Mouse (Mus musculus) CH12.LX (cell line): Measurements from ENCODE around the gene Serpinf2. TPM values are rescaled to one million over a fixed set of nuclear protein-coding genes. Genes with fewer than 3 reads are reported as not detected.

Experiments used
- DNase-seq: peaks from one replicate; pipeline ENCODE4 v3.0.0-alpha.2; 2013; ENCODE audit errors: extremely low read depth
- H3K27ac ChIP-seq: 2 replicates; pipeline ENCODE4 v1.5.1; 2012; ENCODE audit warnings: low read depth, mild to moderate bottlenecking, control low read depth, moderate library complexity; ENCODE audit not compliant: insufficient read depth
- H3K27me3 ChIP-seq: replicated peaks from 2 replicates; pipeline ENCODE3; 2012; ENCODE audit warnings: inconsistent platforms
- H3K36me3 ChIP-seq, 2 experiments: replicated peaks in 1 of 2; 2 replicates each; pipeline versions ENCODE3 to v1.6.1; 2012; ENCODE audit warnings: inconsistent platforms in 1 of 2, low read length in 1 of 2, mild to moderate bottlenecking in 1 of 2, mixed read lengths in 1 of 2, moderate library complexity in 1 of 2; ENCODE audit not compliant: control insufficient read depth in 1 of 2, insufficient read depth in 1 of 2
- H3K4me1 ChIP-seq, 2 experiments: 2 replicates each; pipeline ENCODE4 v1.6.1; 2012; ENCODE audit warnings: inconsistent platforms in 1 of 2, moderate library complexity in 1 of 2; ENCODE audit not compliant: insufficient read depth in 2 of 2, control insufficient read depth in 1 of 2
- H3K4me2 ChIP-seq: 2 replicates; pipeline ENCODE4 v1.6.1; 2012; ENCODE audit warnings: low read depth, mild to moderate bottlenecking, control low read depth; ENCODE audit not compliant: poor library complexity, insufficient read depth, severe bottlenecking
- H3K4me3 ChIP-seq, 3 experiments: fragments of 150-350 bp in 1 of 3; sonication (generic) in 1 of 3; replicated peaks in 1 of 3; 2 replicates each; pipeline versions ENCODE3 to v1.5.1; 2011 to 2012; ENCODE audit warnings: low read depth in 2 of 3, low read length in 2 of 3, mild to moderate bottlenecking in 2 of 3, moderate library complexity in 2 of 3, control low read depth in 1 of 3, improper control_type of control experiment in 1 of 3, inconsistent platforms in 1 of 3, mixed read lengths in 1 of 3; ENCODE audit not compliant: poor library complexity in 1 of 3
- H3K79me2 ChIP-seq: replicated peaks from 2 replicates; pipeline ENCODE4 v1.6.1; 2012; ENCODE audit warnings: mild to moderate bottlenecking, moderate library complexity; ENCODE audit not compliant: control insufficient read depth, poor library complexity, insufficient read depth, severe bottlenecking; ENCODE audit errors: extremely low read depth
- H3K9ac ChIP-seq: 2 replicates; pipeline ENCODE4 v1.6.1; 2012; ENCODE audit warnings: low read depth, mild to moderate bottlenecking, control low read depth, moderate library complexity; ENCODE audit not compliant: insufficient read depth
- H3K9me3 ChIP-seq: replicated peaks from 2 replicates; pipeline ENCODE3; 2012; ENCODE audit warnings: low read length, inconsistent platforms, mixed read lengths
- BHLHE40 ChIP-seq: IDR thresholded peaks from 2 replicates; pipeline ENCODE4 v1.6.1; 2011; ENCODE audit warnings: mild to moderate bottlenecking, low read depth, low read length, improper control_type of control experiment
- CHD2 ChIP-seq: IDR thresholded peaks from 2 replicates; pipeline ENCODE4 v1.6.1; 2011; ENCODE audit warnings: low read length, improper control_type of control experiment
- ELF1 ChIP-seq: IDR thresholded peaks from 2 replicates; pipeline ENCODE4 v1.6.1; 2014; ENCODE audit warnings: low read depth, mild to moderate bottlenecking, inconsistent platforms, low read length, improper control_type of control experiment
- GABPA ChIP-seq: IDR thresholded peaks from 2 replicates; pipeline ENCODE4 v1.6.1; 2012; ENCODE audit warnings: low read depth, low read length, improper control_type of control experiment, inconsistent platforms; ENCODE audit not compliant: insufficient replicate concordance
- IRF4 ChIP-seq: IDR thresholded peaks from 2 replicates; pipeline ENCODE4 v1.6.1; 2014; ENCODE audit warnings: low read depth, mild to moderate bottlenecking, inconsistent platforms, low read length, improper control_type of control experiment
- KAT2A ChIP-seq: IDR thresholded peaks from 2 replicates; pipeline ENCODE4 v1.6.1; 2012; ENCODE audit warnings: low read length, improper control_type of control experiment, inconsistent platforms; ENCODE audit not compliant: insufficient replicate concordance
- MEF2A ChIP-seq: IDR thresholded peaks from 2 replicates; pipeline ENCODE4 v1.6.1; 2014; ENCODE audit warnings: low read depth, mild to moderate bottlenecking, inconsistent platforms, low read length, improper control_type of control experiment, borderline replicate concordance
- MYC ChIP-seq: IDR thresholded peaks from 2 replicates; pipeline ENCODE4 v1.6.1; 2011; ENCODE audit warnings: low read depth, mild to moderate bottlenecking, improper control_type of control experiment, low read length
- NRF1 ChIP-seq: IDR thresholded peaks from 2 replicates; pipeline ENCODE4 v1.6.1; 2014; ENCODE audit warnings: low read depth, mild to moderate bottlenecking, inconsistent platforms, low read length, improper control_type of control experiment, moderate library complexity
- RAD21 ChIP-seq: IDR thresholded peaks from 2 replicates; pipeline ENCODE4 v1.6.1; 2011; ENCODE audit warnings: low read depth, mild to moderate bottlenecking, low read length, improper control_type of control experiment, moderate library complexity
- SIN3A ChIP-seq: IDR thresholded peaks from 2 replicates; pipeline ENCODE4 v1.6.1; 2012; ENCODE audit warnings: low read length, improper control_type of control experiment, inconsistent platforms
- ZC3H11A ChIP-seq: IDR thresholded peaks from 2 replicates; pipeline ENCODE4 v1.6.1; 2012; ENCODE audit warnings: low read depth, mild to moderate bottlenecking, inconsistent platforms, low read length, improper control_type of control experiment
- ZMIZ1 ChIP-seq: IDR thresholded peaks from 2 replicates; pipeline ENCODE4 v1.6.1; 2012; ENCODE audit warnings: low read depth, mild to moderate bottlenecking, inconsistent platforms, low read length, improper control_type of control experiment
- dilution Hi-C: fragments of 300-500 bp; cut with MboI; formaldehyde crosslinking; loops from 2 replicates; pipeline ENCODE4 v1.14.3; 2020; ENCODE audit warnings: low sequenced_read_pairs; ENCODE audit not compliant: extremely low pct_unique_long_range_greater_than_20kb, extremely low pct_ligation_motif_present
- in situ Hi-C: fragments of 300-500 bp; cut with MboI; formaldehyde crosslinking; loops from 3 replicates; pipeline ENCODE4 v1.14.3; 2019; ENCODE audit warnings: low sequenced_read_pairs, low pct_ligation_motif_present, low pct_unique_long_range_greater_than_20kb, mixed read lengths
- polyA plus RNA-seq: library from polyadenylated mRNA; unstranded; fragments of >175 nt; gene quantifications from 2 replicates; pipeline ENCODE4 v1.2.1, GENCODE M21; 2012; ENCODE audit warnings: low read depth; ENCODE audit not compliant: insufficient read length
- total RNA-seq, 2 experiments: library from RNA; depleted of rRNA; stranded (reverse); fragments of 300-350 nt in 1 of 2; fragments of >200 nt in 1 of 2; gene quantifications; 2 replicates each; pipeline ENCODE4 v1.2.3; 2012 to 2014

Gene Serpinf2
- total and polyA plus RNA-seq, 3 experiments: 0.08 to 0.26 TPM; not detected in 1

GRCm38 (mm10) chr11:75423091-75423490 is 16.3 kb downstream of the Serpinf2 start:
- TF ChIP-seq MEF2A (no peak), SIN3A (no peak), MYC (no peak), CHD2 (no peak), IRF4 (no peak), ZC3H11A (no peak), ELF1 (no peak), KAT2A (no peak), NRF1 (no peak)
- dilution Hi-C loops: no loop called here
- Histone ChIP-seq H3K79me2 (no peaks in the 10 kb centered on the region), H3K9me3 (no peaks in the 10 kb centered on the region), H3K27ac (no peak overlapping the region), H3K4me2 (no peak overlapping the region), H3K4me3 (no peak overlapping the region), H3K4me1 (peaks cover 0 to 18% of the 10 kb centered on the region in 2 experiments; a peak in 2 of 4 replicates), H3K27me3 (no peaks in the 10 kb centered on the region), H3K9ac (no peak overlapping the region), H3K36me3 (peaks cover 0 to 10% of the 10 kb centered on the region in 2 experiments)
- DNase-seq: no peak
- in situ Hi-C loops: no loop called here

- Histone ChIP-seq H3K9me3 (no peaks in the 10 kb centered on the region), H3K27ac (no peak within 1 kb of the TSS), H3K27me3 (no peaks in the 10 kb centered on the region), H3K4me2 (no peak within 1 kb of the TSS), H3K4me1 (peaks cover 3 to 27% of the 10 kb centered on the region in 2 experiments; a peak in 3 of 4 replicates), H3K4me3 (no peak within 1 kb of the TSS), H3K9ac (no peak within 1 kb of the TSS), H3K79me2 (no peaks in the 10 kb centered on the region), H3K36me3 (peaks cover 0 to 14% of the 10 kb centered on the region in 2 experiments)
- TF ChIP-seq RAD21 (no peak), ZMIZ1 (no peak), GABPA (no peak), BHLHE40 (no peak)
- in situ Hi-C loops: no loop called here
- dilution Hi-C loops: no loop called here
- DNase-seq: no peak
These were observed 17.2 kb downstream of the Serpinf2 start, which contains the start of gene Serpinf1 for GRCm38 (mm10) chr11:75422013-75422792. TSS of gene Serpinf1 (minus strand) at chr11:75422701.
